Mouse (Mus musculus): ENCODE measurements around the gene Actr1b. TPM values are rescaled to one million over a fixed set of nuclear protein-coding genes. Genes with fewer than 3 reads are reported as not detected.
"Not testable (repeated sequence)": the region's sequence is repeated elsewhere in the genome, so short reads cannot be mapped to it uniquely, and the experiment has no call there.

Actr1b gene
- polyA plus RNA-seq, 1 experiment from 2014 or later = 74.1 TPM

GRCm38 (mm10) chr1:36671260-36671659, 43.0 kb downstream of the Actr1b start:
- Histone ChIP-seq H3K4me3 (ENCODE audit: low read depth, low read length) (no peak overlapping the region), H3K4me1 (replicated peaks; ENCODE audit: control insufficient read depth, insufficient read depth, low read length) (peaks cover 17% of the 10 kb centered on the region), H3K27me3 (replicated peaks; ENCODE audit: control insufficient read depth, insufficient read depth, low read length) (no peaks in the 10 kb centered on the region), H3K36me3 (ENCODE audit: control insufficient read depth, insufficient read depth, low read length) (no peaks in the 10 kb centered on the region), H3K9ac (ENCODE audit: low read depth, low read length) (no peak overlapping the region), H3K4me2 (no peak overlapping the region), H3K9me3 (ENCODE audit: control insufficient read depth, low read length) (no peaks in the 10 kb centered on the region), H3K27ac (ENCODE audit: low read depth, low read length) (no peak overlapping the region)
- WGBS = 79% methylated on average over 10 of the region's 10 CpGs
- DNase-seq (ENCODE audit: low spot score) = no peak
- peak; percentile 56; the same call in 1 of the 2 replicates for ATAC-seq (replicated peaks; ENCODE audit: low FRiP score)

- Histone ChIP-seq H3K9ac (ENCODE audit: low read depth, low read length) (no peak overlapping the region), H3K36me3 (ENCODE audit: control insufficient read depth, insufficient read depth, low read length) (no peaks in the 10 kb centered on the region), H3K9me3 (ENCODE audit: control insufficient read depth, low read length) (no peaks in the 10 kb centered on the region), H3K4me1 (replicated peaks; ENCODE audit: control insufficient read depth, insufficient read depth, low read length) (peaks cover 17% of the 10 kb centered on the region), H3K4me2 (no peak overlapping the region; the same call in 1 of the 2 replicates), H3K27me3 (replicated peaks; ENCODE audit: control insufficient read depth, insufficient read depth, low read length) (no peaks in the 10 kb centered on the region), H3K4me3 (ENCODE audit: low read depth, low read length) (no peak overlapping the region), H3K27ac (ENCODE audit: low read depth, low read length) (no peak overlapping the region)
- DNase-seq (ENCODE audit: low spot score) (no peak), ATAC-seq (replicated peaks; ENCODE audit: low FRiP score) (peak; percentile 87)
- WGBS = 33% methylated on average over 4 of the region's 4 CpGs
These were observed 44.0 kb downstream of the Actr1b start for GRCm38 (mm10) chr1:36670256-36670655.

- not testable (repeated sequence) for DNase-seq (ENCODE audit: low spot score); H3K36me3 ChIP-seq (ENCODE audit: control insufficient read depth, insufficient read depth, low read length); H3K9me3 ChIP-seq (ENCODE audit: control insufficient read depth, low read length); H3K4me2 ChIP-seq; ATAC-seq (replicated peaks; ENCODE audit: low FRiP score); H3K4me3 ChIP-seq (ENCODE audit: low read depth, low read length); H3K9ac ChIP-seq (ENCODE audit: low read depth, low read length); H3K27ac ChIP-seq (ENCODE audit: low read depth, low read length); H3K27me3 ChIP-seq (replicated peaks; ENCODE audit: control insufficient read depth, insufficient read depth, low read length)
- peaks cover 19% of the 10 kb centered on the region for H3K4me1 ChIP-seq (replicated peaks; ENCODE audit: control insufficient read depth, insufficient read depth, low read length)
- WGBS = 66% methylated on average over 3 of the region's 4 CpGs
These were observed 46.2 kb downstream of the Actr1b start for GRCm38 (mm10) chr1:36668007-36668406.

GRCm38 (mm10) chr1:36665934-36666333, 48.3 kb downstream of the Actr1b start:
- Histone ChIP-seq H3K27ac (ENCODE audit: low read depth, low read length) (no peak overlapping the region), H3K4me1 (replicated peaks; ENCODE audit: control insufficient read depth, insufficient read depth, low read length) (peaks cover 17% of the 10 kb centered on the region), H3K4me3 (ENCODE audit: low read depth, low read length) (no peak overlapping the region), H3K9ac (ENCODE audit: low read depth, low read length) (no peak overlapping the region), H3K27me3 (replicated peaks; ENCODE audit: control insufficient read depth, insufficient read depth, low read length) (no peaks in the 10 kb centered on the region), H3K36me3 (ENCODE audit: control insufficient read depth, insufficient read depth, low read length) (no peaks in the 10 kb centered on the region), H3K4me2 (no peak overlapping the region), H3K9me3 (ENCODE audit: control insufficient read depth, low read length) (no peaks in the 10 kb centered on the region)
- WGBS = 76% methylated on average over 4 of the region's 4 CpGs
- ATAC-seq (replicated peaks; ENCODE audit: low FRiP score) (no peak), DNase-seq (ENCODE audit: low spot score) (no peak)

GRCm38 (mm10) chr1:36665165-36665723, 49.0 kb downstream of the Actr1b start:
- Histone ChIP-seq H3K9ac (ENCODE audit: low read depth, low read length) (no peak overlapping the region), H3K9me3 (ENCODE audit: control insufficient read depth, low read length) (no peaks in the 10 kb centered on the region), H3K4me3 (ENCODE audit: low read depth, low read length) (no peak overlapping the region), H3K36me3 (ENCODE audit: control insufficient read depth, insufficient read depth, low read length) (no peaks in the 10 kb centered on the region), H3K4me1 (replicated peaks; ENCODE audit: control insufficient read depth, insufficient read depth, low read length) (peaks cover 11% of the 10 kb centered on the region), H3K27me3 (replicated peaks; ENCODE audit: control insufficient read depth, insufficient read depth, low read length) (no peaks in the 10 kb centered on the region), H3K4me2 (no peak overlapping the region), H3K27ac (ENCODE audit: low read depth, low read length) (no peak overlapping the region)
- 81% methylated on average over 11 of the region's 11 CpGs for WGBS
- no peak for DNase-seq (ENCODE audit: low spot score)
- no peak for ATAC-seq (replicated peaks; ENCODE audit: low FRiP score)

- Histone ChIP-seq H3K27me3 (replicated peaks; ENCODE audit: control insufficient read depth, insufficient read depth, low read length) (no peaks in the 10 kb centered on the region), H3K4me2 (no peak overlapping the region), H3K4me1 (replicated peaks; ENCODE audit: control insufficient read depth, insufficient read depth, low read length) (peaks cover 3% of the 10 kb centered on the region; the same call in 1 of the 2 replicates), H3K36me3 (ENCODE audit: control insufficient read depth, insufficient read depth, low read length) (no peaks in the 10 kb centered on the region), H3K9ac (ENCODE audit: low read depth, low read length) (no peak overlapping the region), H3K27ac (ENCODE audit: low read depth, low read length) (no peak overlapping the region), H3K4me3 (ENCODE audit: low read depth, low read length) (no peak overlapping the region), H3K9me3 (ENCODE audit: control insufficient read depth, low read length) (no peaks in the 10 kb centered on the region)
- no peak for DNase-seq (ENCODE audit: low spot score)
- ATAC-seq (replicated peaks; ENCODE audit: low FRiP score) = peak; percentile 49; the same call in 1 of the 2 replicates
- 44% methylated on average over 4 of the region's 4 CpGs for WGBS
These were observed 49.8 kb downstream of the Actr1b start for GRCm38 (mm10) chr1:36664457-36664856.

- Histone ChIP-seq H3K9ac (ENCODE audit: low read depth, low read length) (no peak overlapping the region), H3K27ac (ENCODE audit: low read depth, low read length) (no peak overlapping the region), H3K9me3 (ENCODE audit: control insufficient read depth, low read length) (no peaks in the 10 kb centered on the region), H3K4me2 (no peak overlapping the region), H3K27me3 (replicated peaks; ENCODE audit: control insufficient read depth, insufficient read depth, low read length) (no peaks in the 10 kb centered on the region), H3K4me3 (ENCODE audit: low read depth, low read length) (no peak overlapping the region), H3K4me1 (replicated peaks; ENCODE audit: control insufficient read depth, insufficient read depth, low read length) (peaks cover 24% of the 10 kb centered on the region), H3K36me3 (ENCODE audit: control insufficient read depth, insufficient read depth, low read length) (no peaks in the 10 kb centered on the region)
- ATAC-seq (replicated peaks; ENCODE audit: low FRiP score) = no peak
- no peak for DNase-seq (ENCODE audit: low spot score)
- 68% methylated on average over 7 of the region's 7 CpGs for WGBS
These were observed 55.4 kb downstream of the Actr1b start for GRCm38 (mm10) chr1:36658621-36659399.

- Histone ChIP-seq H3K4me1 (replicated peaks; ENCODE audit: control insufficient read depth, insufficient read depth, low read length) (peaks cover 24% of the 10 kb centered on the region), H3K27ac (ENCODE audit: low read depth, low read length) (no peak overlapping the region), H3K9ac (ENCODE audit: low read depth, low read length) (no peak overlapping the region), H3K4me2 (no peak overlapping the region), H3K4me3 (ENCODE audit: low read depth, low read length) (no peak overlapping the region), H3K9me3 (ENCODE audit: control insufficient read depth, low read length) (no peaks in the 10 kb centered on the region), H3K27me3 (replicated peaks; ENCODE audit: control insufficient read depth, insufficient read depth, low read length) (no peaks in the 10 kb centered on the region), H3K36me3 (ENCODE audit: control insufficient read depth, insufficient read depth, low read length) (no peaks in the 10 kb centered on the region)
- ATAC-seq (replicated peaks; ENCODE audit: low FRiP score) = peak; percentile 77
- WGBS = 54% methylated on average over 4 of the region's 4 CpGs
- no peak for DNase-seq (ENCODE audit: low spot score)
These were observed 56.4 kb downstream of the Actr1b start for GRCm38 (mm10) chr1:36657658-36658415.
